Mouse (Mus musculus) embryonic facial prominence, embryonic 11.5 days (tissue): ENCODE measurements around the gene Cenpn. TPM values are rescaled to one million over a fixed set of nuclear protein-coding genes. Genes with fewer than 3 reads are reported as not detected.

ENCODE experiments used
- ATAC-seq: fragments of 200-750 bp; cut with Nextera tagmentation; replicated peaks from 2 replicates; pipeline ENCODE4 v1.8.0; 2017; ENCODE audit warnings: low read depth; ENCODE audit not compliant: insufficient number of reproducible peaks, low FRiP score, low TSS enrichment
- DNase-seq: peaks from one replicate; pipeline ENCODE4 v3.0.0-alpha.2; 2015; ENCODE audit warnings: low spot score
- H3K27ac ChIP-seq: fragments of 300-500 bp; sonication (generic); replicated peaks from 2 replicates; pipeline ENCODE4 v1.5.1; 2014; ENCODE audit warnings: mild to moderate bottlenecking, low read depth, low read length, control low read depth
- H3K27me3 ChIP-seq: fragments of 300-500 bp; sonication (generic); 2 replicates; pipeline ENCODE4 v1.6.1; 2014; ENCODE audit warnings: mild to moderate bottlenecking, low read length, moderate library complexity, mixed read lengths; ENCODE audit not compliant: control insufficient read depth, insufficient read depth
- H3K36me3 ChIP-seq: fragments of 300-500 bp; sonication (generic); replicated peaks from 2 replicates; pipeline ENCODE4 v1.6.1; 2014; ENCODE audit warnings: low read depth, mild to moderate bottlenecking, low read length, moderate library complexity, mixed read lengths; ENCODE audit not compliant: control insufficient read depth, insufficient read depth
- H3K4me1 ChIP-seq: fragments of 300-500 bp; sonication (generic); 2 replicates; pipeline ENCODE4 v1.6.1; 2014; ENCODE audit warnings: low read length, mixed read lengths; ENCODE audit not compliant: control insufficient read depth, insufficient read depth
- H3K4me2 ChIP-seq: fragments of 300-500 bp; sonication (generic); 2 replicates; pipeline ENCODE4 v1.6.1; 2014; ENCODE audit warnings: low read depth, mild to moderate bottlenecking, control low read depth, low read length, moderate library complexity
- H3K4me3 ChIP-seq: fragments of 300-500 bp; sonication (generic); 2 replicates; pipeline ENCODE4 v1.5.1; 2014; ENCODE audit warnings: low read depth, low read length, control low read depth
- H3K9ac ChIP-seq: fragments of 300-500 bp; sonication (generic); replicated peaks from 2 replicates; pipeline ENCODE4 v1.6.1; 2014; ENCODE audit warnings: mild to moderate bottlenecking, control low read depth, low read length
- H3K9me3 ChIP-seq: fragments of 300-500 bp; sonication (generic); replicated peaks from 2 replicates; pipeline ENCODE4 v1.6.1; 2016; ENCODE audit warnings: mild to moderate bottlenecking, low read length, inconsistent platforms, mixed read lengths; ENCODE audit not compliant: control insufficient read depth
- WGBS: fragments of 180-500 bp; shearing (Covaris S2); extraction: QIAGEN DNeasy Blood & Tissue Kit; methylation state at CpG from one replicate; pipeline ENCODE4 v1.1.7; 2014; 5-methylcytosine and 5-hydroxymethylcytosine counted together
- polyA plus RNA-seq: library from polyadenylated mRNA; unstranded; fragments of >200 nt; fragmentation: Nextera tagmentation; extraction: Ambion mirVana; gene quantifications from 2 replicates; pipeline ENCODE4 v1.2.1, GENCODE M21; 2014

The Cenpn gene
- polyA plus RNA-seq, 1 experiment from 2014 or later = 58.4 TPM

DNA sequence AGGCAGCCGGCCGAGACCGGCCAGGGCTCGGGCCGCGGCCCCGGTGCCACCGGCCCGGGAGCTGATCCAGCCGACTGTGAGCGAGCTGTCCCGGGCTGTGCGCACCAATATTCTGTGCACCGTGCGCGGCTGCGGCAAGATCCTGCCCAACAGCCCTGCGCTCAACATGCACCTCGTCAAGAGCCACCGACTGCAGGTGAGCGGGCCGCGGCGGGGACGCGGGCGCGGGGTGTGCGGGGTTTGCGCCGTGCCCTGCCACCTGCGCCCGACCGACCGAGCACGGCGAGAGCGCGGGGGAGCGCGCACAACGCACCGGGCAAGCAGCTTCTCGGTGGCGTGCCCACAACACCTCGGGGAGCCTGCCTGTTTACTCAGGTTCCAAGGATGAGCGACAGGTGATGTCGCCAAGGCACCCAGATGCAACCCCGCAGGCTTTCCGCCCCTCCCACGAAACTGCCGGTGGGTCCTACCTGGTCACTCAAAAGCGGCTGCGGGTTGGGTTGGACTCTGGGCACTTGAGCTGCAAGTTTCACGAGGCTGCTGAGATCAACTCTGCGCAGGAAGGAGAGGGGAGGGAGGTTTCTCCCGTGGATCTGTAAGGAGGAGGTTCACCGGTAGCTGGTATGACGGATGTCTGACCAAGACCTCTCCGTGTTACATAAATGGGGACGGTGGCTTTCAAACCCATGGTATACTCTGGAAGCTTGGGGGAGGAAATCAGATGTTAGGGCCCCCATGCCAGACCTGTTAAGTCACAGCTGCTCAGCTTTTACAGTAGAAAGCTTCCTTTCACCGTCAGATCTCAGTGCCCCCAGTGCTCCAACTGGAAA is 22.2 kb downstream of the Cenpn start:
- no peak overlapping the region for H3K27ac ChIP-seq
- peak overlapping the region; percentile 90 for H3K4me2 ChIP-seq
- H3K4me3 ChIP-seq = peak overlapping the region; percentile 97
- H3K27me3 ChIP-seq = no peaks in the 10 kb centered on the region
- no peaks in the 10 kb centered on the region for H3K4me1 ChIP-seq
- no peaks in the 10 kb centered on the region for H3K9me3 ChIP-seq
- H3K9ac ChIP-seq = peak overlapping the region; percentile 82
- WGBS = 2% methylated on average over 59 of the region's 62 CpGs
- no peaks in the 10 kb centered on the region for H3K36me3 ChIP-seq
- ATAC-seq (peak; percentile 63; the same call in 1 of the 2 replicates), DNase-seq (peak; percentile 17)

DNA sequence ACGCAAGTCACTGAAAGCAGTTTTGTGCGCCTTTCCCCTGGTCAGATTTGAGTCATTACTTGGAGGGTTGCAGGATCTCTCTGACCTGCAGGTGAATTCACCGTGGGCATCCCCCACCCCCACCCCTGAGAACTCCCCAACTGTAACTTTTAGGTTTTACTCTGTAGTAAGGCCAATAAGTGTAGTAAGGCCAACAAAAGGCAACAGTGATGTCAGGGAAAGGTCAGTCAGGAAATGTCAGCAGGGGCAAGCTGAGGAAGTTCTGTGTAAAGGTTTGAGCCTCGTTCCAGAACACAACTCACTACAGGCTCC is 22.8 kb downstream of the Cenpn start:
- H3K4me3 ChIP-seq = peak overlapping the region; percentile 97

DNA sequence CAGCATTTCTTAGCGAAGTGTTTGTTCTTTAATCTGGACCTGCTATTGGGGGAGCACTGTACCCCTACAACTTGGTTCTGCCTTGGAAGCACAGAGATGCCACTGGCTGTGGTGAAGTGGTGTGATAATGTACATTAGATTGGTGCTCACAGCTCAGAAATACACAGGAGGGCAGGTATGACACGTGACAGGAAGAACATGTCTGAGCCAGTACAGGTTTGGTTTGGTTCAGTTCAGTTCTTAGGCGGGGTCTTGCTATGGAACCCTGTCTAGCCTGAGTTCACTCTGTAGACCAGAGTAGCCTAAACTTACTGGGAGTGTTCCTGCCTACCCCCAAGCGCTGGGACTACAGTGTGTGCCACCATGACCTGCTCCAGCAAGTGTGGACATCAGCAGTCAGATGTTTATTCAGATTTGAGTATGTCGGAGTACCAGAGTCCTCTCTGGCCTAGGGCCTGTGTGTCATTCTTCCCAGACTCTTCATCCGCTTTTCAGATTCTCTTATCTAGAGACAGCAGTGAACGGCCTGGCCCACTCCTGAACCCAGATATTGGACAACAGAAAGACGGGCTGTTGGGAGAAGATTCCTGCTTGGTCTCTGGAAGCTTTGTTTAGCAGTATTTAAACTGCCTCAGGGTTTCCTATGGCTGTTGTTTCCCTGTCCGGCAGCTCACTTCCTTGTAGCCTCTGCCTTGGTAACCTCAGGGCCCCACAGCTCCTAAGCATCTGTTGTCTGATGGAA is 23.8 kb downstream of the Cenpn start:
- no peak overlapping the region for H3K9ac ChIP-seq
- DNase-seq (no peak), ATAC-seq (no peak)
- no peaks in the 10 kb centered on the region for H3K9me3 ChIP-seq
- WGBS = 78% methylated on average over 9 of the region's 9 CpGs
- no peak overlapping the region for H3K4me2 ChIP-seq
- no peak overlapping the region for H3K27ac ChIP-seq
- no peaks in the 10 kb centered on the region for H3K27me3 ChIP-seq
- no peak overlapping the region for H3K4me3 ChIP-seq
- H3K36me3 ChIP-seq = no peaks in the 10 kb centered on the region
- H3K4me1 ChIP-seq = no peaks in the 10 kb centered on the region

More for the DNA sequence above, 22.8 kb downstream of the Cenpn start:
- no peak for DNase-seq
- H3K9ac ChIP-seq = peak overlapping the region; percentile 82
- no peaks in the 10 kb centered on the region for H3K27me3 ChIP-seq
- no peaks in the 10 kb centered on the region for H3K36me3 ChIP-seq
- WGBS = 14% methylated on average over 4 of the region's 4 CpGs
- no peak for ATAC-seq
- H3K27ac ChIP-seq = no peak overlapping the region
- peak overlapping the region; percentile 90 for H3K4me2 ChIP-seq
- H3K9me3 ChIP-seq = no peaks in the 10 kb centered on the region
- no peaks in the 10 kb centered on the region for H3K4me1 ChIP-seq

DNA sequence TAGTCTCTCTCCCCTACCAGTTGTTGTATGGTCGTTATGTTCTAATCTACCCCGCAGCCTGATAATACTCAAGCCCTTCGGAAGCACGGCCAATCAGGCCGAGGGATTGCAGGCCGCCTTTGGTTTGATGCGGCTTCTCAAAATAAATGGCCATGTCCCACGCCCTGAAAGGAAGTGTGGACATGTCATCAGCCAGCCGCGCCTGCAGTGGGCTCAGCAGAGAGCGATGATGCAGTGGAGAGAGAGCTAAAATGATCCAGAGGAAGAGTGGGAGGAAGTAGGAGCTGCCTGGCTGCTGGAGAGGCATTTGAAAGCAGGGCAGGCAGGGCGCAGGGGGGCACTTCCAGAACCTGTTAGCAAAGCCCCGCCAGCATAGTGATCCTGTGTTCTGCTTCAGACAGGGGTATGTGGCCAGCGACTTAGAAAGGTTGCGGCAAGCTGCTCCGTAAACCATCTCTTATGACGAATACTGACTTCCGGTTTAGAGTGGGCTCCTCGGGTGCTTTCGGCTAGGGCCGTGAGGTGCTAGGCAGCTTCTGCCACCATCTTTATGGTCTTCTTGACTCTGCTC is 24.8 kb downstream of the Cenpn start:
- Histone ChIP-seq H3K9me3 (no peaks in the 10 kb centered on the region), H3K36me3 (no peaks in the 10 kb centered on the region), H3K9ac (no peak overlapping the region), H3K4me1 (no peaks in the 10 kb centered on the region), H3K27ac (no peak overlapping the region), H3K4me3 (no peak overlapping the region), H3K27me3 (no peaks in the 10 kb centered on the region), H3K4me2 (no peak overlapping the region)
- DNase-seq (no peak), ATAC-seq (no peak)
- 88% methylated on average over 21 of the region's 21 CpGs for WGBS

DNA sequence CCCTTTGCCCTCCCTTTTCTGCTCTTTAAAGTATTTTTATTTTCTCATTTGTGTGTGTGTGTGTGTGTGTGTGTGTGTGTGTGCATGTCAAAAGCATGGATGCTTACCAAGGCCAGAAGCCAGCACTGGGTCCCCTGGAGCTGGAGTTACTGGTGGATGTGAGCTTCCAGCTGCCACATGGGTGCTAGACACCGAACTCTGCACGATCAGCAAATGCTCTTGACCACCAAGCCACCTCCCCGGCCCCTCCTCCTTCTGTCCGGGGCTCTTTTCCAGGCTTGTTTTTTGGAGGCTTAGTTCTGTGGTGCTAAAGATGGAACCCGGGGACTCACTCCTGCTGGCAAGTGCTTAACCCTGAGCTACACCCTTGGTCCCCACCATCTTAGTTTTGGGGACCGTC is 25.3 kb downstream of the Cenpn start:
- no peaks in the 10 kb centered on the region for H3K36me3 ChIP-seq
- ATAC-seq (no peak), DNase-seq (no peak)
- H3K4me1 ChIP-seq = no peaks in the 10 kb centered on the region
- no peak overlapping the region for H3K9ac ChIP-seq
- H3K9me3 ChIP-seq = no peaks in the 10 kb centered on the region
- no peak overlapping the region for H3K4me3 ChIP-seq
- 88% methylated on average over 6 of the region's 6 CpGs for WGBS
- no peaks in the 10 kb centered on the region for H3K27me3 ChIP-seq
- H3K27ac ChIP-seq = no peak overlapping the region
- H3K4me2 ChIP-seq = no peak overlapping the region

DNA sequence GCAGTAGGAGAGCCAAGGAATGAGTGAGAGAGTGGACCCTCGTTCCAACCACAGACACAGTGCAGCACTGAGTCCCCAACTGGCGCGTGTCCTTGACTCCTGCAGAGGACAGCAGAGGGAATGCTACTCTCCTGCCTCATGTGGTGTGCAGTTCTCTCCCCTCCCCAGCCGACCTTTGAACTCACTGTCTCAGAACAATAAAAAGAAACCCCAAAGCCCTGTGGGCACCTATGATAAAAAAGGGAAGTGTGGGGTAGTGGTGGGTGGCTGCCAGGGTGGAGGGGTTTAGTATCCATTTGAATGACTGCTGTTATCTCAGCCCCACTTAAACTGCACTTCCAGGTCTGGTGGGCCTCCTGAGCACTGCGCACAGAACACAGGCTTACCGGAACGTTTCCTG is 26.1 kb downstream of the Cenpn start:
- Histone ChIP-seq H3K36me3 (no peaks in the 10 kb centered on the region), H3K9ac (no peak overlapping the region), H3K4me1 (no peaks in the 10 kb centered on the region), H3K9me3 (no peaks in the 10 kb centered on the region), H3K4me3 (no peak overlapping the region), H3K27ac (no peak overlapping the region), H3K4me2 (no peak overlapping the region), H3K27me3 (no peaks in the 10 kb centered on the region)
- ATAC-seq = no peak
- no peak for DNase-seq
- 81% methylated on average over 7 of the region's 7 CpGs for WGBS

DNA sequence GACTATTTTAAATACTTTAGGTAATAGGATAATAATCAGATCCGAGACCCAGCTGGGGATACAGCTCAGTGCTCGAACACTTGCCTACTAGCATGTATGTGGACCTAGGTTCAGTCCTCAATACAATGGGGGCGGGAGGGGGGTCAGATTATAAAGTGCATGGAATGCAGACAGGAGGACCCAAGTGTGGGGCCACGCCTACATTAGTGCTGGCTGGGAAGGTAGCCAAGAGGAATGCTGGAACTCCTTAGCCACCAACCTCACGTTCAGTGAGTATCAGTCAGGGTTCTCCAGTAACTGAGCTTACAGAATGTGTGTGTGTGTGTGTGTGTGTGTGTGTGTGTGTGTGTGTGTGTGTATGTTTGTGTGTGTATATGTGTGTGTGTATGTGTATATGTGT is 29.8 kb downstream of the Cenpn start:
- Histone ChIP-seq H3K27me3 (no peaks in the 10 kb centered on the region), H3K9me3 (no peaks in the 10 kb centered on the region), H3K27ac (no peak overlapping the region), H3K4me1 (no peaks in the 10 kb centered on the region), H3K9ac (no peak overlapping the region), H3K36me3 (peaks cover under 1% of the 10 kb centered on the region; the same call in 1 of the 2 replicates), H3K4me2 (no peak overlapping the region), H3K4me3 (no peak overlapping the region)
- WGBS = 74% methylated on average over 5 of the region's 5 CpGs
- ATAC-seq (no peak), DNase-seq (no peak)

DNA sequence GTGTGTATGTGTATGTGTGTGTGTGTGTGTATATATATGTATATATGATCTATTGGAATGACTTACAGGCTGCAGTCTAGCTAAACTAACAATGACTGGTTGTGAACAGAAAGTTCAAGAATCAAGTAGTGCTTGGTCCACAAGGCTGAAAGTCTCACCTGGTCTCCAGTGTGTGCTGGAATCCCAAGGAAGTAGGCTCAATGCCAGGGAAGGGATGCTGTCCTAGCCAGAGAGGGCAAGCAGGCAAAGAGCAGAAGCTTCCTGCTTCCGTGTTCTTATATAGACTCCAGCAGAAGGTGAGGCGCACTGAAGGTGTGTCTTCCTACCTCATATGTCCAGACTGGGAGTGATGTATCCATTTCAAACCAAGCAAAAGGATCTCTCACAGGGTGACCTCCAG is 30.2 kb downstream of the Cenpn start:
- no peak for ATAC-seq
- H3K4me1 ChIP-seq = no peaks in the 10 kb centered on the region
- H3K36me3 ChIP-seq = peaks cover 4% of the 10 kb centered on the region
- H3K9me3 ChIP-seq = no peaks in the 10 kb centered on the region
- H3K9ac ChIP-seq = no peak overlapping the region
- H3K4me3 ChIP-seq = no peak overlapping the region
- 98% methylated on average over 2 of the region's 2 CpGs for WGBS
- no peaks in the 10 kb centered on the region for H3K27me3 ChIP-seq
- DNase-seq = no peak
- no peak overlapping the region for H3K27ac ChIP-seq
- no peak overlapping the region for H3K4me2 ChIP-seq
